Mouse (Mus musculus): ENCODE measurements around the gene Arsb.

DNA sequence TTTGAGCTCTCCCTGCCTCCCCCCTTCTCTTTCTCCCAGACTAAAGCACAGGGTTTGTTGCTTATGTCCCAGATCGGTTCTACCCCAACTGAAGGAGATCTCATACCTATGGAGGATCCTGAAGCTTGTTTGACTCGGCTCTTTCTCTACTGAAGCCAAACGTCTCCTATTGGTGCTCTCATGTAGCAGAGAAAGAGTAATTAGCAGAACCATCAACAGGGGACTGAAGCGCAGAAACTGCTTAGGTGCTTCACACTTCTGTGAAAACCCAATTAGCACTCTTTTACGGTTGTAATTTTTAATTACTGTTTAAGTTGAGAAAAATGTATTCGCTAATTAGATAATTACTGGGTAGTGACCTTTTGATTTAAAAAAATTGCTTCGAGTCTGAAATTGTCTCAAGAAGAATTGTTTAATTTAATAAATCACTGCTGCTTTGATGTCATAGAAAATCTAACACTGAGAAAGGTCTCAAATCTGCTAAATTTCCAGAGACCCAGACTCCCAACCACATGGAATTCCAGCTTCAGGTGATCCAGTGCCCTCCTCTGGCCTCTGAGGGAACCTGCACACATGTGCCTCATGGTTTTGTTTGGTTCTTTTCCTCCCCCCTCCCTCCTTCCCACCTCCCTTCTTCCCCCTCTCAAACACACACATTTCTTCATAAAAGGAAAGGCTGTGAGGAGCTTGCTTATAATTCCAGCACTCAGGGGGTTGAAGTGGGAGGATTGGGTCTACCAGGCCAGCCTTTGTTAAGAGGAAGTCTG is 54.5 kb downstream of the Arsb start:
- no peak for TF ChIP-seq CTCF (IDR thresholded peaks at IDR 0.05; ENCODE audit: control insufficient read depth, insufficient read depth, insufficient read length)
- no peak for TF ChIP-seq CEBPB (IDR thresholded peaks at IDR 0.05; ENCODE audit: low read depth)
- no peak for TF ChIP-seq USF1 (IDR thresholded peaks at IDR 0.05; ENCODE audit: low read depth)
- TF ChIP-seq MYOD1 (IDR thresholded peaks at IDR 0.05; ENCODE audit: control insufficient read depth, insufficient read length, low read depth), result no peak
